Mouse (Mus musculus): ENCODE measurements around the gene Dnah8. TPM values are rescaled to one million over a fixed set of nuclear protein-coding genes. Genes with fewer than 3 reads are reported as not detected.

Gene Dnah8
- polyA plus RNA-seq, 1 experiment from 2014 or later = 4.4 TPM

DNA sequence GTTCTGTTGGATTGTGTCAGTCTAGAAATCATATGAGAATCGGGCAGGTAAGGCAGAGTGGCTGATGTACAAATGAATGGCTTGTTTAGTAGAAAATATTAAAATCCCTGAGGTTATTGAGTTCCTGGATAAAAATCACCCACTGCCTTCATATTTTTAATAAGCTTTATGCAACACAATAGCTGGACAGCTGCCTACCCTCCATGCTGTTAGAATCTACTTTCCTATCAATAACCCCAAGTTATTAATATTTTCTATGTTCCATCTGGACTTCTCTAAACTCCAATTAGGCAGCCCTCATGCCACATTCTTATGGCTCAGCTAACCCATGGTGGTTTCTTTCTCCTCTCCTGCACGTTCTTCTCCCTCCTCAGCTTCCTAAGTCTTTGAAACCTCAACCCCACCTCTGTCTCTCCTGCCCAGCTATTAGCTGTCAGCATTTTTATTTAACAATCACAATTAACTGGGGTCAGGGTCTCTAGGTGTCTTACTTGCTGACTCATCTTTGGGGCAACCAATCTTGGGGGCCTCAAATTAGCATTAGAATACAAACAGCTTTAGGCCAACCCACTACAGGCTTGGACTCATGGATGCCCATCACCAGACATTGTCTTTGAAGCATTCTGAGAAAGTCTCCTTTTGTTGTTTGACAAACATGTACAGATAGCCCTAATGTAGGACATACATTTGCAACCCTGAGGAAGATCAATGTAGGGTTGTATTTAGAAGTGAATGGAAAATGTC is 40.7 kb upstream of the Dnah8 start:
- DNase-seq (ENCODE audit: low spot score) = no peak
- H3K4me1 ChIP-seq (replicated peaks; ENCODE audit: control insufficient read depth, insufficient read depth, low read length) = peaks cover 2% of the 10 kb centered on the region; the same call in 1 of the 2 replicates
- 70% methylated on average over 2 of the region's 2 CpGs for WGBS

DNA sequence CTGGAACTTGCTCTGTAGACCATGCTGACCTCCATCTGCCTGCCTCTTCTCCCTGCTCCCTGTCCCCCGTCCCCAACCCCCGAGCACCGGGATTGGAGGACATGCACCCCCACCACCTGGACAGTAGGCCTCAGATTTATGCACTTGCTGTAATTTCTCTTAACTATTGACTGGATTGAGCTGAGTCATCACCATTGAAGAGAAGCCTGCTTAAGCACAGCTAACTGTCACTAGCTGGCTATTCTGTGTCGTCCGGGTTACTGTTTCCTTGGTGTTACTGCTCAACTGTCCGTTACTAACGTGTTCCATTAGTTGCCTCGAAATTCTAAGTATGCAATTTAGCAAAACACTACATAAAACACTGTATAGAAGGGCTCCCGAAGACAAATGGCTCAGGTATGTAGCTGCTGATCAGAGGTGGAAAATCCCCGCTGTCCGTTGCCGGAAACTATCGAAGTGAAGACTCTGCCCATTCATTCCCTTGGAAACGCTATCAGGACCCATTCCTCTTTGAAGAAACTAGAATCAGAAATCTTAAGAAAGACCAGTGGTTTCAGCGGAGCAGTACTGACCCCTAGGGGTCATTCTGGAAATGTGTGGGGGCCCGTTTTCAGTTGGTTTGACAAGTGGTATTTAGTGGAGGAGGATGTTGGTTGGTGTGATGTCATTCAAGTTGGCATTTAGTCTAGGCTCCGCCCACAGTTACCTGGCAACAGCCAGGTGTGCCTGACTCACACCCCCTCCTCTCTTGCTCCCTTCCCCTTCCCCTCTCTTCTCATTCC is 33.5 kb upstream of the Dnah8 start:
- Histone ChIP-seq H3K4me3 (ENCODE audit: low read depth, low read length) (no peak overlapping the region), H3K27me3 (replicated peaks; ENCODE audit: control insufficient read depth, insufficient read depth, low read length) (no peaks in the 10 kb centered on the region), H3K4me2 (no peak overlapping the region), H3K4me1 (replicated peaks; ENCODE audit: control insufficient read depth, insufficient read depth, low read length) (no peaks in the 10 kb centered on the region), H3K36me3 (ENCODE audit: control insufficient read depth, insufficient read depth, low read length) (peaks cover 13% of the 10 kb centered on the region), H3K9me3 (ENCODE audit: control insufficient read depth, low read length) (no peaks in the 10 kb centered on the region), H3K9ac (ENCODE audit: low read depth, low read length) (no peak overlapping the region), H3K27ac (ENCODE audit: low read depth, low read length) (no peak overlapping the region)
- no peak for DNase-seq (ENCODE audit: low spot score)
- WGBS = 58% methylated on average over 17 of the region's 17 CpGs
- no peak for ATAC-seq (replicated peaks; ENCODE audit: low FRiP score)

More for the DNA sequence above, 40.7 kb upstream of the Dnah8 start:
- H3K4me3 ChIP-seq (ENCODE audit: low read depth, low read length) = no peak overlapping the region
- H3K9me3 ChIP-seq (ENCODE audit: control insufficient read depth, low read length) = no peaks in the 10 kb centered on the region
- no peaks in the 10 kb centered on the region for H3K36me3 ChIP-seq (ENCODE audit: control insufficient read depth, insufficient read depth, low read length)
- H3K27ac ChIP-seq (ENCODE audit: low read depth, low read length) = no peak overlapping the region
- no peaks in the 10 kb centered on the region for H3K27me3 ChIP-seq (replicated peaks; ENCODE audit: control insufficient read depth, insufficient read depth, low read length)
- no peak overlapping the region for H3K4me2 ChIP-seq
- no peak overlapping the region for H3K9ac ChIP-seq (ENCODE audit: low read depth, low read length)
- no peak for ATAC-seq (replicated peaks; ENCODE audit: low FRiP score)

DNA sequence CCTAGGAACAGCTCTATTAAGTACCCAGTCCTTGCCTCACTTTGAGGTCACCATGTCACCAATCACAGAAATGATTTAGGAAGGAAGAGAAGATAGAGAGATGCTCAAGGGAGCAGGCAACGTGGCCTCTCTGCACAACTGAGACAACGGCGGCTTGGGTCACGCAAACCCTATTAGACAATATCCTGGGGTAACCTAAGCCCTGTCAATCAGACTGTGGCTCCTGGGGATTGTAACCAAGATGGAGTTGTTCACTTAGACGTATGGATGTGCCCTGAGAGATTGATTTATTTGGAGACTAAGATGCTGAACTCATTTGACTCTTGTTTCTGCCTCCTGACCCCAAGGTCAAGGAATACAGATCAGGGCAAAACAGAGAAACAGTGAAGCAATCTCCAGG is 29.7 kb upstream of the Dnah8 start:
- H3K4me3 ChIP-seq (ENCODE audit: low read depth, low read length) = no peak overlapping the region
- ATAC-seq (replicated peaks; ENCODE audit: low FRiP score) (no peak), DNase-seq (ENCODE audit: low spot score) (no peak)
- 69% methylated on average over 5 of the region's 5 CpGs for WGBS
- no peak overlapping the region for H3K27ac ChIP-seq (ENCODE audit: low read depth, low read length)
- H3K9ac ChIP-seq (ENCODE audit: low read depth, low read length) = no peak overlapping the region
- H3K27me3 ChIP-seq (replicated peaks; ENCODE audit: control insufficient read depth, insufficient read depth, low read length) = no peaks in the 10 kb centered on the region
- no peaks in the 10 kb centered on the region for H3K4me1 ChIP-seq (replicated peaks; ENCODE audit: control insufficient read depth, insufficient read depth, low read length)
- H3K9me3 ChIP-seq (ENCODE audit: control insufficient read depth, low read length) = no peaks in the 10 kb centered on the region
- no peak overlapping the region for H3K4me2 ChIP-seq
- peaks cover 38% of the 10 kb centered on the region for H3K36me3 ChIP-seq (ENCODE audit: control insufficient read depth, insufficient read depth, low read length)

DNA sequence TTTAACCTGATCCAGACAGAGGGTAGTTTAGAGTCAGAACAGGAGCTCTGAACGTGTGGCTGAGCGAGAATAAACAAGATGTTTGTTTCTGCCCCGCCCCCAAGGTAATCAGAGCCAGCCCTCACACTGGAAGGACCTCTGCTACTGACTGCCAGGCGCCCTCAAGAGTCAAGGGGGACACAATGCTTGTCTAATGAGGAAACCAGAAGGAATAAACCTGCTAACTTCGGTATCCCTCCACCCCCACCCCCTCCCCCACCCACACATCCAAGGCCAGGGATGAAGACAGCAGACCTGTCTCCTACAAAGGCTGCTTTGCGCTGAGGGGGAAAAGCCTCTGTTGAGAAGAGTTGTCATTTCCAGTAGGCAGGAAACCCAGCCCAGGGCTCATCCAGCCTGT is 29.3 kb upstream of the Dnah8 start:
- Histone ChIP-seq H3K9ac (ENCODE audit: low read depth, low read length) (no peak overlapping the region), H3K4me2 (no peak overlapping the region), H3K27me3 (replicated peaks; ENCODE audit: control insufficient read depth, insufficient read depth, low read length) (no peaks in the 10 kb centered on the region), H3K4me1 (replicated peaks; ENCODE audit: control insufficient read depth, insufficient read depth, low read length) (no peaks in the 10 kb centered on the region), H3K4me3 (ENCODE audit: low read depth, low read length) (no peak overlapping the region), H3K36me3 (ENCODE audit: control insufficient read depth, insufficient read depth, low read length) (peaks cover 40% of the 10 kb centered on the region), H3K9me3 (ENCODE audit: control insufficient read depth, low read length) (no peaks in the 10 kb centered on the region), H3K27ac (ENCODE audit: low read depth, low read length) (no peak overlapping the region)
- ATAC-seq (replicated peaks; ENCODE audit: low FRiP score) (no peak), DNase-seq (ENCODE audit: low spot score) (no peak)
- WGBS = 71% methylated on average over 6 of the region's 6 CpGs

DNA sequence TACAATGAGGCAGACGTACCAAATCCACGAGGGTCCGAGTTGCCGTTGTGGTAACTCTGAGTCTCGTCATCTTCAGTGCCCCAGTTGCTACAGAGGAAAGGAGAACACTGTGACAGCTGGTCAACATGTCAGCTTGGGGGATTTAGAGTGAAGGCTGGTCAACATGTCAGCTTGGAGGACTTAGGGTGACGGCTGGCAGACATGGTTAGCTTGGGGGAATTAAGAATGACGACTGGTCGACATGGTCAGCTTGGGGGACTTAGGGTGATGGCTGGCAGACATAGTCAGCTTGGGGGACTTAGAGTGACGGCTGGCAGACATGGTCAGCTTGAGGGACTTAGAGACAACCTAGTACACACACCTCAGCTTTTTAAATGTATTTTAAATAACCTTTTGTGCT is 26.4 kb upstream of the Dnah8 start:
- no peak for ATAC-seq (replicated peaks; ENCODE audit: low FRiP score)
- Histone ChIP-seq H3K4me1 (replicated peaks; ENCODE audit: control insufficient read depth, insufficient read depth, low read length) (no peaks in the 10 kb centered on the region), H3K4me2 (no peak overlapping the region), H3K9me3 (ENCODE audit: control insufficient read depth, low read length) (no peaks in the 10 kb centered on the region), H3K36me3 (ENCODE audit: control insufficient read depth, insufficient read depth, low read length) (peaks cover 50% of the 10 kb centered on the region), H3K27ac (ENCODE audit: low read depth, low read length) (no peak overlapping the region), H3K9ac (ENCODE audit: low read depth, low read length) (no peak overlapping the region), H3K4me3 (ENCODE audit: low read depth, low read length) (no peak overlapping the region), H3K27me3 (replicated peaks; ENCODE audit: control insufficient read depth, insufficient read depth, low read length) (no peaks in the 10 kb centered on the region)
- DNase-seq (ENCODE audit: low spot score) = no peak
- 94% methylated on average over 9 of the region's 9 CpGs for WGBS

DNA sequence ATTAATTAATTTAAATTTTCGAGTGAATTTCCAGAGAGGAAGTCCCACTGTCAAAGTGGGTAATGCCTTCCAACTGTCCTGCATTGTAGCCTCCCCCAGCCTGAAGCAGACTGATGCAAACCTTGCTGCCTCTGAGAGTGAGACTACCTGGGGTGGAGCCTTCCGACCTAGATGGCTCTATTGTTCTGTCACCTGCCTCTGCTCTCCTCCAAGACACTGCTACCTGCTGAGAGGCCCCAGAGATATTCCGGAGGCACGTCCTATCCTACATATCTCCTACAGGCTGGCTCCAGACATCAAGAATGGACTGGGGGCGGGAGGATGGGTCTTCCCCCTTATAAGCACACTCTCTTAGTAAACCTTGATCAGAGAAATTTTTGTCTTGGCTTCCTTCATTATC is 25.9 kb upstream of the Dnah8 start:
- ATAC-seq (replicated peaks; ENCODE audit: low FRiP score) (no peak), DNase-seq (ENCODE audit: low spot score) (no peak)
- Histone ChIP-seq H3K9ac (ENCODE audit: low read depth, low read length) (no peak overlapping the region), H3K36me3 (ENCODE audit: control insufficient read depth, insufficient read depth, low read length) (peaks cover 54% of the 10 kb centered on the region), H3K9me3 (ENCODE audit: control insufficient read depth, low read length) (no peaks in the 10 kb centered on the region), H3K4me3 (ENCODE audit: low read depth, low read length) (no peak overlapping the region), H3K27me3 (replicated peaks; ENCODE audit: control insufficient read depth, insufficient read depth, low read length) (no peaks in the 10 kb centered on the region), H3K4me1 (replicated peaks; ENCODE audit: control insufficient read depth, insufficient read depth, low read length) (no peaks in the 10 kb centered on the region), H3K4me2 (no peak overlapping the region), H3K27ac (ENCODE audit: low read depth, low read length) (no peak overlapping the region)
- WGBS = 85% methylated on average over 5 of the region's 5 CpGs

DNA sequence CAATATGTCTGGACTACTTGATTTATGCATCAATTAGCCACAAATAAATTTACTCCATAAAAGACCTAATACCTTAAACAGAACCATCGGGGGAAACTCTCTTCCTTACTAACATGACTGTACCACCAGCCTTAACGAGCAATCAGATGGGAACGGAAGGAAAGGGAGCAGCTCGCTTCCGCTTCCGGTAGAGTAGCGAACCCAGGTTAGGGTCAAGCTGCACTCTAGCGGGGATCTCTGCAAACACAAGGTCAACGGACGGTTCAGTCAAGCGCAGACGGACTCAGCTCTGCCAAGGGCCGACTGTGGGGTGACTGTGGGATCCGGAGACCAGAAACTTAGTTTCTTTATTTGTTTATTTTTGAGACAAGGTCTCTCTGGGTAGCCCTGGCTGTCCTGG is 22.0 kb upstream of the Dnah8 start:
- no peaks in the 10 kb centered on the region for H3K27me3 ChIP-seq (replicated peaks; ENCODE audit: control insufficient read depth, insufficient read depth, low read length)
- peaks cover 36% of the 10 kb centered on the region for H3K36me3 ChIP-seq (ENCODE audit: control insufficient read depth, insufficient read depth, low read length)
- 92% methylated on average over 14 of the region's 14 CpGs for WGBS
- no peaks in the 10 kb centered on the region for H3K4me1 ChIP-seq (replicated peaks; ENCODE audit: control insufficient read depth, insufficient read depth, low read length)
- H3K9ac ChIP-seq (ENCODE audit: low read depth, low read length) = no peak overlapping the region
- H3K27ac ChIP-seq (ENCODE audit: low read depth, low read length) = no peak overlapping the region
- DNase-seq (ENCODE audit: low spot score) (no peak), ATAC-seq (replicated peaks; ENCODE audit: low FRiP score) (no peak)
- no peak overlapping the region for H3K4me3 ChIP-seq (ENCODE audit: low read depth, low read length)
- no peaks in the 10 kb centered on the region for H3K9me3 ChIP-seq (ENCODE audit: control insufficient read depth, low read length)
- no peak overlapping the region for H3K4me2 ChIP-seq

DNA sequence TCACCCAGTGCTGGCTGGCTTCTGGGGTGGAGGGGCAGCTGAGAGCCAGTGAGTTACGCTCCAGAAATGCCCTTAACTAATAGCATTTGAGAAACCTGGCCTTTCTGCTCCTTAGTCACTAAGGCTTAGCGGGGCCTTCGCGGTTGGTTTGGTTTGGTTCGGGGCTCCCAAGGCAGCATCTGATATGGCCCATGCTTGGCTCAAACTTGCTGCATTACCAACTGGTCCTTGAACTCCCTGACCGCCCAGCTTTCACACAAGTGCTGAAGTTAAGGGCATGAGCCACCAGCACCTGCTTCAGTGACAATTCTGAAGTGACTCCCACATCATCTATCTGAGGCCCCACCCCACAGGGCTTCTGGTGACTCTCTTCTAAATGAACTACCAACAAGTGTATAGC is 19.9 kb upstream of the Dnah8 start:
- Histone ChIP-seq H3K9me3 (ENCODE audit: control insufficient read depth, low read length) (no peaks in the 10 kb centered on the region), H3K4me2 (no peak overlapping the region), H3K4me1 (replicated peaks; ENCODE audit: control insufficient read depth, insufficient read depth, low read length) (peaks cover 14% of the 10 kb centered on the region; the same call in 1 of the 2 replicates), H3K27me3 (replicated peaks; ENCODE audit: control insufficient read depth, insufficient read depth, low read length) (no peaks in the 10 kb centered on the region), H3K36me3 (ENCODE audit: control insufficient read depth, insufficient read depth, low read length) (peaks cover 22% of the 10 kb centered on the region), H3K4me3 (ENCODE audit: low read depth, low read length) (no peak overlapping the region), H3K9ac (ENCODE audit: low read depth, low read length) (no peak overlapping the region), H3K27ac (ENCODE audit: low read depth, low read length) (no peak overlapping the region)
- no peak for DNase-seq (ENCODE audit: low spot score)
- 92% methylated on average over 6 of the region's 6 CpGs for whole genome bisulfite sequencing
- no peak for ATAC-seq (replicated peaks; ENCODE audit: low FRiP score)

DNA sequence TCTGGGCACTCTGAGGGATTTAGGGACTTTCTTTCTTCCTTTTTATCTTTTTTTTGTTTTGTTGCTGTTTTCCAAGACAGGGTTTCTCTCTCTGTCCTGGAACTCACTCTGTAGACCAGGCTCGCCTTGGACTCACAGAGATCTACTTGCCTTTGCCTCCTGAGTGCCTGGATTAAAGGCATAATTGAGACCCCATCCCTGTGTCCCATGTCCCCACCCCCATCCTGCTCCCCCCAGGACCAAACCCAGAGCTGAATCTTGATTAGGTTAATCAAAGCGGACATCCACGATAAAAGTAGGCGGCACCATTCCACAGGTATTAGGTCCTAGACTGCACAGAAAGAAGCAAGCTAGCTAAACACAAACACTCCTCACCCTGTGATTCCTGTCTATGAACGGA is 19.2 kb upstream of the Dnah8 start:
- DNase-seq (ENCODE audit: low spot score) = no peak
- Histone ChIP-seq H3K36me3 (ENCODE audit: control insufficient read depth, insufficient read depth, low read length) (peaks cover 20% of the 10 kb centered on the region), H3K27ac (ENCODE audit: low read depth, low read length) (no peak overlapping the region), H3K4me1 (replicated peaks; ENCODE audit: control insufficient read depth, insufficient read depth, low read length) (peaks cover 20% of the 10 kb centered on the region), H3K4me2 (no peak overlapping the region), H3K4me3 (ENCODE audit: low read depth, low read length) (no peak overlapping the region), H3K9ac (ENCODE audit: low read depth, low read length) (no peak overlapping the region), H3K27me3 (replicated peaks; ENCODE audit: control insufficient read depth, insufficient read depth, low read length) (no peaks in the 10 kb centered on the region), H3K9me3 (ENCODE audit: control insufficient read depth, low read length) (no peaks in the 10 kb centered on the region)
- WGBS = 92% methylated on average over 5 of the region's 5 CpGs
- no peak for ATAC-seq (replicated peaks; ENCODE audit: low FRiP score)
